Mouse (Mus musculus): ENCODE data around the gene Rgs12. TPM values are rescaled to one million over a fixed set of nuclear protein-coding genes. Genes with fewer than 3 reads are reported as not detected.

Rgs12 gene
- total RNA-seq, 1 experiment: 17.0 TPM

GRCm38 (mm10) chr5:35079101-35079500 lies 129.9 kb downstream of the Rgs12 start:
- peak overlapping the region; percentile 28; the same call in 1 of the 2 replicates for H3K9ac ChIP-seq (ENCODE audit: insufficient read depth, low read depth, low read length, poor library complexity, severe bottlenecking)

GRCm38 (mm10) chr5:35084913-35085312 lies 135.7 kb downstream of the Rgs12 start:
- DNase-seq (ENCODE audit: low read depth, low spot score): no peak
- no peaks in the 10 kb centered on the region for H3K36me3 ChIP-seq (ENCODE audit: control insufficient read depth, insufficient read depth, low read length, poor library complexity, severe bottlenecking)

More at GRCm38 (mm10) chr5:35079101-35079500, 129.9 kb downstream of the Rgs12 start:
- Histone ChIP-seq H3K9me3 (ENCODE audit: control insufficient read depth, insufficient read depth, low read depth, low read length) (no peaks in the 10 kb centered on the region), H3K27ac (ENCODE audit: insufficient read depth, low read depth, low read length, poor library complexity, severe bottlenecking) (no peak overlapping the region), H3K36me3 (ENCODE audit: control insufficient read depth, insufficient read depth, low read length, poor library complexity, severe bottlenecking) (no peaks in the 10 kb centered on the region), H3K4me1 (ENCODE audit: control insufficient read depth in 2 of 2, insufficient read depth in 2 of 2, low read length in 2 of 2, poor library complexity in 1 of 2) (no peaks in the 10 kb centered on the region), H3K4me3 (ENCODE audit: insufficient read depth in 1 of 2, low read depth in 1 of 2, low read length in 2 of 2, poor library complexity in 1 of 2, severe bottlenecking in 1 of 2) (peak overlapping the region; percentile 37 to 58; a peak in 3 of 4 replicates)
- in situ Hi-C loops (cut with MboI; ENCODE audit: low sequenced_read_pairs in 2 of 2, unreplicated experiment in 2 of 2): no loop called here
- TF ChIP-seq HCFC1 (IDR thresholded peaks at IDR 0.05; ENCODE audit: borderline replicate concordance, insufficient read depth, low read length) (no peak), MAFK (IDR thresholded peaks at IDR 0.05; ENCODE audit: insufficient read depth, low read depth, low read length) (no peak), CHD2 (IDR thresholded peaks at IDR 0.05; ENCODE audit: low read depth, low read length) (no peak), ZC3H11A (IDR thresholded peaks at IDR 0.05; ENCODE audit: borderline replicate concordance, low read depth, low read length) (no peak)
- no peak for DNase-seq (ENCODE audit: low read depth, low spot score)

GRCm38 (mm10) chr5:35088785-35089613 lies 139.8 kb downstream of the Rgs12 start:
- H3K36me3 ChIP-seq (ENCODE audit: control insufficient read depth, insufficient read depth, low read length, poor library complexity, severe bottlenecking): peaks cover 26% of the 10 kb centered on the region
- H3K9me3 ChIP-seq (ENCODE audit: control insufficient read depth, insufficient read depth, low read depth, low read length): no peaks in the 10 kb centered on the region
- no peaks in the 10 kb centered on the region for H3K4me1 ChIP-seq (ENCODE audit: control insufficient read depth in 2 of 2, insufficient read depth in 2 of 2, low read length in 2 of 2, poor library complexity in 1 of 2)
- TF ChIP-seq HCFC1 (IDR thresholded peaks at IDR 0.05; ENCODE audit: borderline replicate concordance, insufficient read depth, low read length): no peak
- TF ChIP-seq ZNF384 (IDR thresholded peaks at IDR 0.05; ENCODE audit: low read depth, low read length): peak; percentile 94
- no peak overlapping the region for H3K27ac ChIP-seq (ENCODE audit: insufficient read depth, low read depth, low read length, poor library complexity, severe bottlenecking)
- H3K9ac ChIP-seq (ENCODE audit: insufficient read depth, low read depth, low read length, poor library complexity, severe bottlenecking): no peak overlapping the region
- H3K4me3 ChIP-seq (ENCODE audit: insufficient read depth in 1 of 2, low read depth in 1 of 2, low read length in 2 of 2, poor library complexity in 1 of 2, severe bottlenecking in 1 of 2): no peak overlapping the region
- DNase-seq (ENCODE audit: low read depth, low spot score): peak; percentile 81
- in situ Hi-C loops (cut with MboI; ENCODE audit: low sequenced_read_pairs in 2 of 2, unreplicated experiment in 2 of 2): no loop called here

More at GRCm38 (mm10) chr5:35084913-35085312, 135.7 kb downstream of the Rgs12 start:
- TF ChIP-seq HCFC1 (IDR thresholded peaks at IDR 0.05; ENCODE audit: borderline replicate concordance, insufficient read depth, low read length) (no peak), MAFK (IDR thresholded peaks at IDR 0.05; ENCODE audit: insufficient read depth, low read depth, low read length) (no peak)
- Histone ChIP-seq H3K9me3 (ENCODE audit: control insufficient read depth, insufficient read depth, low read depth, low read length) (no peaks in the 10 kb centered on the region), H3K9ac (ENCODE audit: insufficient read depth, low read depth, low read length, poor library complexity, severe bottlenecking) (no peak overlapping the region), H3K27ac (ENCODE audit: insufficient read depth, low read depth, low read length, poor library complexity, severe bottlenecking) (no peak overlapping the region), H3K4me1 (ENCODE audit: control insufficient read depth in 2 of 2, insufficient read depth in 2 of 2, low read length in 2 of 2, poor library complexity in 1 of 2) (no peaks in the 10 kb centered on the region), H3K4me3 (ENCODE audit: insufficient read depth in 1 of 2, low read depth in 1 of 2, low read length in 2 of 2, poor library complexity in 1 of 2, severe bottlenecking in 1 of 2) (no peak overlapping the region)
- in situ Hi-C loops (cut with MboI; ENCODE audit: low sequenced_read_pairs in 2 of 2, unreplicated experiment in 2 of 2): no loop called here

Other genes starting within 250 kb of the Rgs12 start
- 25.6 and 34.0 TPM in 2 replicates for gene Htt, start 187.7 kb upstream of the Rgs12 start, total RNA-seq (2012; rRNA removed)
- 1.1 and 1.2 TPM in 2 replicates for gene Msantd1, start 41.4 kb upstream of the Rgs12 start, total RNA-seq (2012; rRNA removed)
- gene Hgfac, start 92.1 kb downstream of the Rgs12 start, total RNA-seq (2012; rRNA removed): 0.58 and 1.1 TPM in 2 replicates
- 0.18 and 1.2 TPM in 2 replicates for gene Dok7, start 107.3 kb downstream of the Rgs12 start, total RNA-seq (2012; rRNA removed)
- 258 and 275 TPM in 2 replicates for gene Lrpap1, start 156.3 kb downstream of the Rgs12 start, total RNA-seq (2012; rRNA removed)